Mouse (Mus musculus) liver, embryonic 14.5 days (tissue): ENCODE results near the gene Eea1.

Source experiments
- CTCF ChIP-seq: IDR thresholded peaks from 2 replicates; pipeline ENCODE4 v1.5.1; 2016; ENCODE audit warnings: antibody characterized with exemption, low read depth, control low read depth
- EP300 ChIP-seq: IDR thresholded peaks from 2 replicates; pipeline ENCODE4 v1.6.1; 2016; ENCODE audit warnings: antibody characterized with exemption, low read depth

DNA sequence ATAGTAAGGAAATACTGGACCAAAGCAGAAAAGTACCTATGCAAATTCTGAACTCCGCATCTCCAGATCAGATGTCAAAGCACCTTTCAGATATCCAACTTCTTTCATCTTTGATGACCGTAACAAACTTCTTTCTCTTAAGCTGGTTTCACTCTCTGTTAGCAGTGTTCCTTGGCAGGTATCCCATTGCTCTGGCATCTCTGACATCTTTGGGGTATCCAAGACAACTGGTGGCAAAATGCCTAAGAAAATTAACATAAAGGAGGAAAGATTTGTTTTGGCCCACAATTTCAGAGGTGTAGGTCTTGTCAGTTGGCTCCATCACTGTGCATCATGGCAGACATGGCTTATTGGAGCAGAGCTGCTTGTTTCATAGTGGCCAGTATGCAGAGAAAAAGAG is 10.9 kb downstream of the Eea1 start:
- TF ChIP-seq CTCF (no peak), EP300 (no peak)
